Mouse (Mus musculus): ENCODE measurements at regions not wholly inside any gene's neighbourhood (a gene's known extent, or its start where the extent isn't known, plus 50 kb on each side); places are given as distances from the start of the nearest gene placed in this dataset.

DNA sequence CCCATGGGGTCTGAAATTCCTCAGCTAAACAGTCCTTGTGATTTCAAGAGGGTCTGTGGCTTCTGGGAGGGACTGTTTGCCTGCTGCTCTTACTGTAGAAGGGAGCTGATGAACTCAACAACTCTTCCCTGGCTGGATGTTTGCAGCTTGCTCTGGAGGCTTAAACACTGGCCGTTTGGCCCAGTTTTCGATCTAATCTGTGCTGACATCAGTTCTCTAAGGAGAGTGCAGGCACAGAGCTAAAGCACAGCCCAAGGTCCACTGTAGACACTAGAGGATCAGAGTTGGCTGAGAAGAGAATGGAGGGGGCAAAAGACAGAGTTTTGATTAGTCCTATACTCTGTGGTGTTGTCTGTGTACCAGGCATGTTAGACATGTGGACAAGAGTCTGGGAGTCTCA is 490.1 kb downstream of the Nedd1 start:
- H3K27ac ChIP-seq (ENCODE audit: control insufficient read depth, low read depth, low read length), result no peak overlapping the region
- H3K9me3 ChIP-seq (replicated peaks; ENCODE audit: insufficient read depth, low read length), result no peaks in the 10 kb centered on the region
- no peaks in the 10 kb centered on the region for H3K79me2 ChIP-seq (ENCODE audit: control insufficient read depth, insufficient read depth, low read length, poor library complexity)
- H3K4me1 ChIP-seq (ENCODE audit: control insufficient read depth in 1 of 2, insufficient read depth in 2 of 2, low read length in 2 of 2), result no peaks in the 10 kb centered on the region
- H3K27me3 ChIP-seq (ENCODE audit: control insufficient read depth in 1 of 2, insufficient read depth in 2 of 2, low read length in 2 of 2), result no peaks in the 10 kb centered on the region
- no peak overlapping the region for H3K9ac ChIP-seq (ENCODE audit: control insufficient read depth, low read depth, low read length, poor library complexity, severe bottlenecking)
- H3K4me3 ChIP-seq (ENCODE audit: control insufficient read depth in 1 of 2, insufficient read depth in 1 of 2, low read depth in 2 of 2, low read length in 2 of 2), result no peak overlapping the region
- no peak for TF ChIP-seq RAD21 (IDR thresholded peaks at IDR 0.05; ENCODE audit: low read depth, low read length)
- no peak for TF ChIP-seq ZNF384 (IDR thresholded peaks at IDR 0.05; ENCODE audit: low read depth, low read length)
- no peak for TF ChIP-seq GABPA (IDR thresholded peaks at IDR 0.05; ENCODE audit: low read depth, low read length)
- TF ChIP-seq CHD1 (IDR thresholded peaks at IDR 0.05; ENCODE audit: low read depth, low read length), result no peak
- TF ChIP-seq ZKSCAN1 (IDR thresholded peaks at IDR 0.05; ENCODE audit: low read depth, low read length), result no peak
- no peak for TF ChIP-seq CTCF (IDR thresholded peaks at IDR 0.05 in 2 of 3, conservative IDR thresholded peaks at IDR 0.05 in 1 of 3; ENCODE audit: control insufficient read depth in 1 of 3, insufficient read depth in 1 of 3, low read depth in 2 of 3, low read length in 3 of 3, poor library complexity in 1 of 3, severe bottlenecking in 1 of 3)
- TF ChIP-seq USF1 (IDR thresholded peaks at IDR 0.05; ENCODE audit: low read depth, low read length), result no peak
- TF ChIP-seq KAT2A (conservative IDR thresholded peaks at IDR 0.05; ENCODE audit: low read depth, low read length), result no peak
- TF ChIP-seq MAX (IDR thresholded peaks at IDR 0.05; ENCODE audit: low read length), result no peak
- no peak for TF ChIP-seq RCOR1 (IDR thresholded peaks at IDR 0.05; ENCODE audit: low read depth, low read length)
- no peak for TF ChIP-seq EP300 (IDR thresholded peaks at IDR 0.05; ENCODE audit: low read depth in 1 of 2, low read length in 2 of 2)
- H3K36me3 ChIP-seq (ENCODE audit: control insufficient read depth in 1 of 2, insufficient read depth in 2 of 2, low read length in 2 of 2), result no peaks in the 10 kb centered on the region
- no peak for DNase-seq (ENCODE audit: low read depth, low spot score)

DNA sequence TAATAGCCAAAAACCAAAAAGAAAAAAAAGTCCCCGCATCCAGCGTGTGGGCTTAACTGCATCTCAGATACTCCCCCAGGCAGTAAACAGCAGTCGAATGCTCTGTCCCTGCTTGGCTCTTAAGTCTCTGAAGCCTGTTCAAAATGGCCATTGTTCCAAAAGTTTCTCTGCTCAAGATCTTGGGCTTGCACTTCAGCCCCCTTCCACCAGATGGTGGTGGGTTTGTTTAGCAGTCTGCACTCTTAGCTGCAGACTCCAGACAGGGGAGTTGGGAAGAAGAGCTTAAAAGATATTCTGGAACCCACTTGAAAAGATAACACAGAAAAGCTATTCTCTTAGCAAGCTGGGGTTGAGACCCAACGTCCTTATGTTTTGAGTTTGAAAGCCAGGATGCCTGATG is 496.4 kb downstream of the Nedd1 start:
- DNase-seq (ENCODE audit: low read depth, low spot score), result no peak
- no peaks in the 10 kb centered on the region for H3K79me2 ChIP-seq (ENCODE audit: control insufficient read depth, insufficient read depth, low read length, poor library complexity)
- no peak overlapping the region for H3K9ac ChIP-seq (ENCODE audit: control insufficient read depth, low read depth, low read length, poor library complexity, severe bottlenecking)
- no peaks in the 10 kb centered on the region for H3K4me1 ChIP-seq (ENCODE audit: control insufficient read depth in 1 of 2, insufficient read depth in 2 of 2, low read length in 2 of 2)
- H3K36me3 ChIP-seq (ENCODE audit: control insufficient read depth in 1 of 2, insufficient read depth in 2 of 2, low read length in 2 of 2), result no peaks in the 10 kb centered on the region
- no peaks in the 10 kb centered on the region; a peak in 1 of 4 replicates for H3K27me3 ChIP-seq (ENCODE audit: control insufficient read depth in 1 of 2, insufficient read depth in 2 of 2, low read length in 2 of 2)
- TF ChIP-seq MXI1 (IDR thresholded peaks at IDR 0.05; ENCODE audit: low read depth, low read length) (no peak), ZC3H11A (IDR thresholded peaks at IDR 0.05; ENCODE audit: low read depth, low read length) (no peak), JUND (IDR thresholded peaks at IDR 0.05; ENCODE audit: low read depth, low read length) (no peak), CTCF (IDR thresholded peaks at IDR 0.05 in 2 of 3, conservative IDR thresholded peaks at IDR 0.05 in 1 of 3; ENCODE audit: control insufficient read depth in 1 of 3, insufficient read depth in 1 of 3, low read depth in 2 of 3, low read length in 3 of 3, poor library complexity in 1 of 3, severe bottlenecking in 1 of 3) (no peak), MAX (IDR thresholded peaks at IDR 0.05; ENCODE audit: low read length) (no peak), SMC3 (IDR thresholded peaks at IDR 0.05; ENCODE audit: low read depth, low read length) (no peak), ZKSCAN1 (IDR thresholded peaks at IDR 0.05; ENCODE audit: low read depth, low read length) (no peak), SIN3A (IDR thresholded peaks at IDR 0.05; ENCODE audit: low read length) (no peak), BHLHE40 (IDR thresholded peaks at IDR 0.05; ENCODE audit: borderline replicate concordance, low read depth, low read length) (no peak), TCF12 (IDR thresholded peaks at IDR 0.05; ENCODE audit: low read depth, low read length) (no peak), TBP (IDR thresholded peaks at IDR 0.05; ENCODE audit: low read depth, low read length) (no peak), KAT2A (conservative IDR thresholded peaks at IDR 0.05; ENCODE audit: low read depth, low read length) (no peak), MEF2A (IDR thresholded peaks at IDR 0.05; ENCODE audit: extremely low read depth, insufficient replicate concordance, low read depth, low read length, poor library complexity, severe bottlenecking) (no peak), MYB (IDR thresholded peaks at IDR 0.05; ENCODE audit: low read depth, low read length) (no peak), CHD1 (IDR thresholded peaks at IDR 0.05; ENCODE audit: low read depth, low read length) (no peak)
- no peak overlapping the region for H3K4me3 ChIP-seq (ENCODE audit: control insufficient read depth in 1 of 2, insufficient read depth in 1 of 2, low read depth in 2 of 2, low read length in 2 of 2)
- H3K9me3 ChIP-seq (replicated peaks; ENCODE audit: insufficient read depth, low read length), result no peaks in the 10 kb centered on the region
- no peak overlapping the region for H3K27ac ChIP-seq (ENCODE audit: control insufficient read depth, low read depth, low read length)

Data from MEL (cell line).